Comparison of ENCODE assay signal across 19 mouse cellular contexts in the genomic region with DNA sequence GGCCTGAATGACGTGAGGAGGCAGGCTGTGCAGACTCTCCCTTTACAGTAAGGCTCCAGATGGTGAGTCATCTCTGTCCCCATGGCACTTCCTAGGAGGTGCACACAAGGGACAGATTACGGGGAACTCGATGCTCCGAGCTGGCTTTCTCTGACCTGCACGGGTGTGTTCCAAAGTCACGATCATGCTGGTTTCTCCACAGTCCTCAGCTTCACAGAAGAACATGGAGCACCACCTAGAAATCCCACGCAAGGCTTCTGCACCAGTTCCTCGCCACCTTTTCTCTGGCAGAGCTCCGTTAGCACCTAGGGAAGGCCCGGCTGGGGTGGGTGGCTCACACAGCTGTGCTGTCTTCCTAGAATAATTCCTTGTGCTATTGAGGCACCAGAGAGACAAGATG. TPM values are rescaled to one million over a fixed set of nuclear protein-coding genes. Genes with fewer than 3 reads are reported as not detected.
A peak's percentile ranks its signal among the peaks of the same experiment; 100 is the strongest.
DNase-seq lines count a peak whose midpoint lies in the region; ATAC-seq lines count a peak whose summit lies in the region.
"Had no signal": no experiment of that assay in that cellular context is flagged by ENCODE, and none has a peak within 500 bp of the region (broad histone marks: within the 10 kb centered on the region; RNA-seq: fewer than 3 reads in every experiment).

No protein-coding gene starts in this region.

- H3K9ac ChIP-seq in midbrain, embryonic 11.5 days (ENCODE audit: low read length): no peak overlapping the region
- H3K9ac ChIP-seq in midbrain, embryonic 16.5 days (ENCODE audit: low read depth, low read length): no peak overlapping the region
- H3K9ac ChIP-seq in kidney, embryonic 16.5 days (replicated peaks; ENCODE audit: low read length): no peak overlapping the region
- H3K9ac ChIP-seq in hindbrain, embryonic 14.5 days: no peak overlapping the region
- H3K9ac ChIP-seq: heart, embryonic 15.5 days; midbrain, embryonic 15.5 days had no signal

- no peaks in the 10 kb centered on the region for H3K9me3 ChIP-seq in midbrain, embryonic 11.5 days (ENCODE audit: control insufficient read depth, low read length)
- no peaks in the 10 kb centered on the region for H3K9me3 ChIP-seq in midbrain, embryonic 16.5 days (replicated peaks; ENCODE audit: control insufficient read depth, low read length, poor library complexity, severe bottlenecking)
- no peaks in the 10 kb centered on the region for H3K9me3 ChIP-seq in kidney, embryonic 16.5 days (ENCODE audit: low read length)
- H3K9me3 ChIP-seq in limb, embryonic 10.5 days (replicated peaks): no peaks in the 10 kb centered on the region
- H3K9me3 ChIP-seq in hindbrain, embryonic 14.5 days (ENCODE audit: control insufficient read depth, low read length): no peaks in the 10 kb centered on the region
- H3K9me3 ChIP-seq: heart, embryonic 15.5 days; hindbrain, embryonic 10.5 days; midbrain, embryonic 15.5 days had no signal

- no peak overlapping the region for H3K4me2 ChIP-seq in midbrain, embryonic 11.5 days
- H3K4me2 ChIP-seq in midbrain, embryonic 16.5 days (ENCODE audit: low read length): no peak overlapping the region
- H3K4me2 ChIP-seq in kidney, embryonic 16.5 days (replicated peaks; ENCODE audit: low read depth, low read length): no peak overlapping the region
- H3K4me2 ChIP-seq in hindbrain, embryonic 14.5 days (replicated peaks): no peak overlapping the region
- H3K4me2 ChIP-seq: heart, embryonic 15.5 days; midbrain, embryonic 15.5 days had no signal

- no peaks in the 10 kb centered on the region for H3K27me3 ChIP-seq in midbrain, embryonic 11.5 days (ENCODE audit: control insufficient read depth, insufficient read depth, low read length)
- no peaks in the 10 kb centered on the region for H3K27me3 ChIP-seq in midbrain, embryonic 16.5 days (ENCODE audit: control insufficient read depth, insufficient read depth, low read depth, low read length)
- no peaks in the 10 kb centered on the region for H3K27me3 ChIP-seq in kidney, embryonic 16.5 days (ENCODE audit: insufficient read depth, low read length)
- no peaks in the 10 kb centered on the region for H3K27me3 ChIP-seq in limb, embryonic 10.5 days (ENCODE audit: low read depth, poor library complexity, severe bottlenecking)
- no peaks in the 10 kb centered on the region for H3K27me3 ChIP-seq in hindbrain, embryonic 14.5 days (ENCODE audit: control insufficient read depth, insufficient read depth, low read length)
- H3K27me3 ChIP-seq: heart, embryonic 15.5 days; midbrain, embryonic 15.5 days had no signal

- H3K27ac ChIP-seq in midbrain, embryonic 11.5 days (ENCODE audit: low read depth, low read length): no peak overlapping the region
- no peak overlapping the region for H3K27ac ChIP-seq in midbrain, embryonic 16.5 days (ENCODE audit: low read length)
- H3K27ac ChIP-seq in kidney, embryonic 16.5 days (ENCODE audit: low read length): no peak overlapping the region
- no peak overlapping the region for H3K27ac ChIP-seq in limb, embryonic 10.5 days
- no peak overlapping the region for H3K27ac ChIP-seq in hindbrain, embryonic 14.5 days
- H3K27ac ChIP-seq: heart, embryonic 15.5 days; hindbrain, embryonic 10.5 days; midbrain, embryonic 15.5 days had no signal

- DNase-seq in midbrain, embryonic 11.5 days (ENCODE audit: low spot score, missing footprints): peak; percentile 60
- DNase-seq in frontal cortex, postnatal 14 days (ENCODE audit: low spot score in 2 of 2): peak; percentile 28 to 31
- peak; percentile 52 to 82 for DNase-seq in left cerebral cortex, adult 9 months (ENCODE audit: low spot score in 2 of 2)
- peak; percentile 66 for DNase-seq in right cerebral cortex, postnatal 25 days
- no peak for DNase-seq in limb, embryonic 10.5 days (ENCODE audit: low spot score)
- no peak for DNase-seq in hindbrain, embryonic 14.5 days (ENCODE audit: low spot score)
- DNase-seq: adrenal gland, adult 2 months; cerebellum, adult 9-11 months; kidney, postnatal 10 days; lung, adult 18-20 months; lung, postnatal 36 days; thymus, postnatal 36 days had no signal

- 90% methylated on average over 10 of the region's 10 CpGs for WGBS in midbrain, embryonic 11.5 days
- 93% methylated on average over 10 of the region's 10 CpGs for WGBS in midbrain, embryonic 16.5 days
- WGBS in kidney, embryonic 16.5 days: 78% methylated on average over 10 of the region's 10 CpGs
- WGBS in limb, embryonic 10.5 days: 80% methylated on average over 10 of the region's 10 CpGs
- 88% methylated on average over 10 of the region's 10 CpGs for WGBS in hindbrain, embryonic 14.5 days

- H3K36me3 ChIP-seq in midbrain, embryonic 11.5 days (ENCODE audit: control insufficient read depth, insufficient read depth, low read length): no peaks in the 10 kb centered on the region
- H3K36me3 ChIP-seq in midbrain, embryonic 16.5 days (ENCODE audit: control insufficient read depth, insufficient read depth, low read length): no peaks in the 10 kb centered on the region
- no peaks in the 10 kb centered on the region for H3K36me3 ChIP-seq in kidney, embryonic 16.5 days (ENCODE audit: insufficient read depth, low read length)
- H3K36me3 ChIP-seq in limb, embryonic 10.5 days: no peaks in the 10 kb centered on the region
- no peaks in the 10 kb centered on the region for H3K36me3 ChIP-seq in hindbrain, embryonic 14.5 days (replicated peaks; ENCODE audit: control insufficient read depth, insufficient read depth)
- H3K36me3 ChIP-seq: heart, embryonic 15.5 days; hindbrain, embryonic 10.5 days; midbrain, embryonic 15.5 days had no signal

- H3K4me1 ChIP-seq in midbrain, embryonic 11.5 days (ENCODE audit: control insufficient read depth, insufficient read depth, low read length): peaks cover 9% of the 10 kb centered on the region
- H3K4me1 ChIP-seq in midbrain, embryonic 16.5 days (ENCODE audit: control insufficient read depth, insufficient read depth, low read length): peaks cover 4% of the 10 kb centered on the region
- peaks cover 39% of the 10 kb centered on the region for H3K4me1 ChIP-seq in kidney, embryonic 16.5 days (ENCODE audit: insufficient read depth, low read length)
- H3K4me1 ChIP-seq in limb, embryonic 10.5 days: peaks cover 26% of the 10 kb centered on the region
- H3K4me1 ChIP-seq in hindbrain, embryonic 14.5 days (replicated peaks; ENCODE audit: control insufficient read depth, insufficient read depth, low read length): no peaks in the 10 kb centered on the region

- ATAC-seq in midbrain, embryonic 11.5 days (ENCODE audit: low FRiP score): no peak
- ATAC-seq in midbrain, embryonic 16.5 days: no peak
- no peak for ATAC-seq in kidney, embryonic 16.5 days (ENCODE audit: low FRiP score, low TSS enrichment)
- no peak for ATAC-seq in hindbrain, embryonic 14.5 days (ENCODE audit: low FRiP score)
- ATAC-seq: CD4-positive, CD25-positive, alpha-beta regulatory T cell, adult 4 months; midbrain, embryonic 15.5 days had no signal

- H3K4me3 ChIP-seq in midbrain, embryonic 11.5 days (ENCODE audit: low read depth, low read length): no peak overlapping the region
- H3K4me3 ChIP-seq in midbrain, embryonic 16.5 days (ENCODE audit: low read depth, low read length): no peak overlapping the region
- no peak overlapping the region for H3K4me3 ChIP-seq in kidney, embryonic 16.5 days (ENCODE audit: low read length)
- no peak overlapping the region for H3K4me3 ChIP-seq in limb, embryonic 10.5 days
- H3K4me3 ChIP-seq in hindbrain, embryonic 14.5 days (replicated peaks; ENCODE audit: low read length): no peak overlapping the region
- H3K4me3 ChIP-seq: erythroblast, embryonic 14.5 days; heart, embryonic 15.5 days; hindbrain, embryonic 10.5 days; midbrain, embryonic 15.5 days had no signal

RNA-seq across cellular contexts. Expression of gene Abcc4, which starts 43.9 kb away (rescaled TPM):
- polyA plus RNA-seq in midbrain, embryonic 11.5 days (2014; fragmentation: Nextera tagmentation; extraction: Ambion mirVana): 4.2 and 4.4 TPM in 2 replicates
- 2.0 and 2.1 TPM in 2 replicates for polyA plus RNA-seq in midbrain, embryonic 16.5 days (2015; fragmentation: Nextera tagmentation; extraction: Ambion mirVana)
- polyA plus RNA-seq in kidney, embryonic 16.5 days (2015; fragmentation: Nextera tagmentation; extraction: Ambion mirVana): 7.4 and 7.9 TPM in 2 replicates
- 2.1 and 2.5 TPM in 2 replicates for polyA plus RNA-seq in limb, embryonic 10.5 days (2016; fragmentation: Nextera tagmentation; extraction: Ambion mirVana)
- 2.6 TPM in 2 replicates for polyA plus RNA-seq in hindbrain, embryonic 14.5 days (2014; fragmentation: Nextera tagmentation; extraction: Ambion mirVana)

Comparison
In these comparisons a context has a peak if more than half of its experiments do, and no peak if none do; other contexts are left out.
1. DNase-seq: peak in midbrain, embryonic 11.5 days (single experiment), frontal cortex, postnatal 14 days (2 of 2), left cerebral cortex, adult 9 months (2 of 2) and right cerebral cortex, postnatal 25 days (single experiment); none in limb, embryonic 10.5 days (single experiment) and hindbrain, embryonic 14.5 days (single experiment).